Mouse (Mus musculus): ENCODE data around the gene Kcnk5. TPM values are rescaled to one million over a fixed set of nuclear protein-coding genes. Genes with fewer than 3 reads are reported as not detected.

Gene Kcnk5
- polyA plus RNA-seq, 1 experiment from 2014 or later = 1.4 TPM

GRCm38 (mm10) chr14:20223253-20223652, 41.6 kb upstream of the Kcnk5 start:
- H3K9ac ChIP-seq (ENCODE audit: low read depth, low read length) = no peak overlapping the region
- no peak for ATAC-seq
- no peaks in the 10 kb centered on the region for H3K36me3 ChIP-seq (ENCODE audit: control insufficient read depth, insufficient read depth, low read length)
- 97% methylated on average over 5 of the region's 5 CpGs for WGBS
- H3K4me1 ChIP-seq (ENCODE audit: control insufficient read depth, insufficient read depth, low read depth, low read length) = peaks cover 11% of the 10 kb centered on the region
- no peak overlapping the region for H3K4me2 ChIP-seq (ENCODE audit: low read length)
- H3K27ac ChIP-seq (ENCODE audit: low read depth, low read length) = no peak overlapping the region
- no peaks in the 10 kb centered on the region for H3K27me3 ChIP-seq (replicated peaks; ENCODE audit: control insufficient read depth, insufficient read depth, low read length)
- H3K9me3 ChIP-seq (ENCODE audit: control insufficient read depth, low read length) = no peaks in the 10 kb centered on the region
- H3K4me3 ChIP-seq (ENCODE audit: low read length) = no peak overlapping the region

GRCm38 (mm10) chr14:20221083-20221482, 39.5 kb upstream of the Kcnk5 start:
- Histone ChIP-seq H3K27me3 (replicated peaks; ENCODE audit: control insufficient read depth, insufficient read depth, low read length) (no peaks in the 10 kb centered on the region), H3K27ac (ENCODE audit: low read depth, low read length) (no peak overlapping the region), H3K9me3 (ENCODE audit: control insufficient read depth, low read length) (no peaks in the 10 kb centered on the region), H3K36me3 (ENCODE audit: control insufficient read depth, insufficient read depth, low read length) (no peaks in the 10 kb centered on the region), H3K9ac (ENCODE audit: low read depth, low read length) (no peak overlapping the region), H3K4me1 (ENCODE audit: control insufficient read depth, insufficient read depth, low read depth, low read length) (peaks cover 11% of the 10 kb centered on the region), H3K4me2 (ENCODE audit: low read length) (no peak overlapping the region), H3K4me3 (ENCODE audit: low read length) (no peak overlapping the region)
- ATAC-seq = no peak
- 27% methylated on average over 7 of the region's 7 CpGs for WGBS

GRCm38 (mm10) chr14:20219849-20220248, 38.2 kb upstream of the Kcnk5 start:
- peaks cover 6% of the 10 kb centered on the region for H3K4me1 ChIP-seq (ENCODE audit: control insufficient read depth, insufficient read depth, low read depth, low read length)
- H3K9ac ChIP-seq (ENCODE audit: low read depth, low read length) = no peak overlapping the region
- H3K27me3 ChIP-seq (replicated peaks; ENCODE audit: control insufficient read depth, insufficient read depth, low read length) = no peaks in the 10 kb centered on the region
- WGBS = 60% methylated on average over 1 of the region's 1 CpGs
- H3K4me2 ChIP-seq (ENCODE audit: low read length) = no peak overlapping the region
- H3K27ac ChIP-seq (ENCODE audit: low read depth, low read length) = no peak overlapping the region
- H3K36me3 ChIP-seq (ENCODE audit: control insufficient read depth, insufficient read depth, low read length) = no peaks in the 10 kb centered on the region
- ATAC-seq = no peak
- no peaks in the 10 kb centered on the region for H3K9me3 ChIP-seq (ENCODE audit: control insufficient read depth, low read length)
- no peak overlapping the region for H3K4me3 ChIP-seq (ENCODE audit: low read length)

- no peaks in the 10 kb centered on the region for H3K9me3 ChIP-seq (ENCODE audit: control insufficient read depth, low read length)
- no peak overlapping the region for H3K4me3 ChIP-seq (ENCODE audit: low read length)
- H3K4me1 ChIP-seq (ENCODE audit: control insufficient read depth, insufficient read depth, low read depth, low read length) = no peaks in the 10 kb centered on the region
- WGBS = 32% methylated on average over 3 of the region's 3 CpGs
- no peak for ATAC-seq
- H3K4me2 ChIP-seq (ENCODE audit: low read length) = no peak overlapping the region
- H3K27me3 ChIP-seq (replicated peaks; ENCODE audit: control insufficient read depth, insufficient read depth, low read length) = no peaks in the 10 kb centered on the region
- no peak overlapping the region for H3K9ac ChIP-seq (ENCODE audit: low read depth, low read length)
- no peak overlapping the region for H3K27ac ChIP-seq (ENCODE audit: low read depth, low read length)
- no peaks in the 10 kb centered on the region for H3K36me3 ChIP-seq (ENCODE audit: control insufficient read depth, insufficient read depth, low read length)
These were observed 35.8 kb upstream of the Kcnk5 start for GRCm38 (mm10) chr14:20217299-20217864.

- no peak overlapping the region for H3K4me3 ChIP-seq (ENCODE audit: low read length)
- no peaks in the 10 kb centered on the region for H3K9me3 ChIP-seq (ENCODE audit: control insufficient read depth, low read length)
- H3K27ac ChIP-seq (ENCODE audit: low read depth, low read length) = no peak overlapping the region
- H3K4me2 ChIP-seq (ENCODE audit: low read length) = no peak overlapping the region
- 78% methylated on average over 7 of the region's 7 CpGs for WGBS
- H3K36me3 ChIP-seq (ENCODE audit: control insufficient read depth, insufficient read depth, low read length) = no peaks in the 10 kb centered on the region
- H3K9ac ChIP-seq (ENCODE audit: low read depth, low read length) = no peak overlapping the region
- ATAC-seq = no peak
- H3K27me3 ChIP-seq (replicated peaks; ENCODE audit: control insufficient read depth, insufficient read depth, low read length) = no peaks in the 10 kb centered on the region
- no peaks in the 10 kb centered on the region for H3K4me1 ChIP-seq (ENCODE audit: control insufficient read depth, insufficient read depth, low read depth, low read length)
These were observed 35.1 kb upstream of the Kcnk5 start for GRCm38 (mm10) chr14:20216561-20217298.

- no peak overlapping the region for H3K9ac ChIP-seq (ENCODE audit: low read depth, low read length)
- no peaks in the 10 kb centered on the region for H3K4me1 ChIP-seq (ENCODE audit: control insufficient read depth, insufficient read depth, low read depth, low read length)
- no peak for ATAC-seq
- WGBS = 70% methylated on average over 5 of the region's 5 CpGs
- no peak overlapping the region for H3K4me2 ChIP-seq (ENCODE audit: low read length)
- no peaks in the 10 kb centered on the region for H3K9me3 ChIP-seq (ENCODE audit: control insufficient read depth, low read length)
- no peak overlapping the region for H3K4me3 ChIP-seq (ENCODE audit: low read length)
- H3K27ac ChIP-seq (ENCODE audit: low read depth, low read length) = no peak overlapping the region
- H3K27me3 ChIP-seq (replicated peaks; ENCODE audit: control insufficient read depth, insufficient read depth, low read length) = no peaks in the 10 kb centered on the region
- H3K36me3 ChIP-seq (ENCODE audit: control insufficient read depth, insufficient read depth, low read length) = no peaks in the 10 kb centered on the region
These were observed 34.2 kb upstream of the Kcnk5 start for GRCm38 (mm10) chr14:20215826-20216225.

- no peak overlapping the region for H3K4me2 ChIP-seq (ENCODE audit: low read length)
- H3K4me1 ChIP-seq (ENCODE audit: control insufficient read depth, insufficient read depth, low read depth, low read length) = no peaks in the 10 kb centered on the region
- no peaks in the 10 kb centered on the region for H3K36me3 ChIP-seq (ENCODE audit: control insufficient read depth, insufficient read depth, low read length)
- no peak overlapping the region for H3K4me3 ChIP-seq (ENCODE audit: low read length)
- ATAC-seq = no peak
- no peak overlapping the region for H3K27ac ChIP-seq (ENCODE audit: low read depth, low read length)
- H3K9me3 ChIP-seq (ENCODE audit: control insufficient read depth, low read length) = no peaks in the 10 kb centered on the region
- 93% methylated on average over 7 of the region's 7 CpGs for WGBS
- no peaks in the 10 kb centered on the region for H3K27me3 ChIP-seq (replicated peaks; ENCODE audit: control insufficient read depth, insufficient read depth, low read length)
- H3K9ac ChIP-seq (ENCODE audit: low read depth, low read length) = no peak overlapping the region
These were observed 32.5 kb upstream of the Kcnk5 start for GRCm38 (mm10) chr14:20214125-20214524.

GRCm38 (mm10) chr14:20211754-20212601, 30.4 kb upstream of the Kcnk5 start:
- Histone ChIP-seq H3K4me1 (ENCODE audit: control insufficient read depth, insufficient read depth, low read depth, low read length) (no peaks in the 10 kb centered on the region), H3K27ac (ENCODE audit: low read depth, low read length) (no peak overlapping the region), H3K9ac (ENCODE audit: low read depth, low read length) (no peak overlapping the region), H3K4me2 (ENCODE audit: low read length) (no peak overlapping the region), H3K27me3 (replicated peaks; ENCODE audit: control insufficient read depth, insufficient read depth, low read length) (no peaks in the 10 kb centered on the region), H3K36me3 (ENCODE audit: control insufficient read depth, insufficient read depth, low read length) (no peaks in the 10 kb centered on the region), H3K9me3 (ENCODE audit: control insufficient read depth, low read length) (no peaks in the 10 kb centered on the region), H3K4me3 (ENCODE audit: low read length) (no peak overlapping the region)
- WGBS = 32% methylated on average over 9 of the region's 9 CpGs
- no peak for ATAC-seq

GRCm38 (mm10) chr14:20209926-20210325, 28.3 kb upstream of the Kcnk5 start:
- Histone ChIP-seq H3K27ac (ENCODE audit: low read depth, low read length) (no peak overlapping the region), H3K9me3 (ENCODE audit: control insufficient read depth, low read length) (no peaks in the 10 kb centered on the region), H3K36me3 (ENCODE audit: control insufficient read depth, insufficient read depth, low read length) (no peaks in the 10 kb centered on the region), H3K9ac (ENCODE audit: low read depth, low read length) (no peak overlapping the region), H3K27me3 (replicated peaks; ENCODE audit: control insufficient read depth, insufficient read depth, low read length) (no peaks in the 10 kb centered on the region), H3K4me2 (ENCODE audit: low read length) (no peak overlapping the region), H3K4me1 (ENCODE audit: control insufficient read depth, insufficient read depth, low read depth, low read length) (no peaks in the 10 kb centered on the region), H3K4me3 (ENCODE audit: low read length) (no peak overlapping the region)
- ATAC-seq = no peak
- WGBS = 82% methylated on average over 7 of the region's 7 CpGs
